Mouse (Mus musculus): ENCODE measurements around the gene Tmem167. TPM values are rescaled to one million over a fixed set of nuclear protein-coding genes. Genes with fewer than 3 reads are reported as not detected.

The Tmem167 gene
- polyA plus RNA-seq, 1 experiment from 2014 or later, result 70.1 TPM

Other genes starting within 250 kb of the Tmem167 start
- gene Xrcc4, start 485 bp downstream of the Tmem167 start, polyA plus RNA-seq (2016; fragmentation: Nextera tagmentation; extraction: Ambion mirVana), result 6.2 and 8.1 TPM in 2 replicates